Mouse (Mus musculus) CD4-positive, CD25-positive, alpha-beta regulatory T cell, adult 4 months (primary cell): Measurements from ENCODE around the gene Erich4. TPM values are rescaled to one million over a fixed set of nuclear protein-coding genes. Genes with fewer than 3 reads are reported as not detected.
"Not testable (repeated sequence)": the region's sequence is repeated elsewhere in the genome, so short reads cannot be mapped to it uniquely, and the experiment has no call there.

Experiments
- ATAC-seq: one replicate; pipeline ENCODE4 v1.8.0; 2017
- polyA plus RNA-seq, 2 experiments: library from polyadenylated mRNA; unstranded; fragments of 100-300 nt; shearing (Covaris generic); gene quantifications; one replicate each; pipeline ENCODE4 v1.2.1; 2017

The Erich4 gene
- polyA plus RNA-seq, 2 experiments from 2014 or later, result not detected

GRCm38 (mm10) chr7:25576793-25577437, 38.8 kb downstream of the Erich4 start:
- peak; percentile 92 for ATAC-seq

GRCm38 (mm10) chr7:25576308-25576707, 39.4 kb downstream of the Erich4 start:
- ATAC-seq, result peak; percentile 62

GRCm38 (mm10) chr7:25575870-25576269, 39.8 kb downstream of the Erich4 start:
- no peak for ATAC-seq

- ATAC-seq, result no peak
Measured at GRCm38 (mm10) chr7:25575105-25575504, 40.6 kb downstream of the Erich4 start.

- ATAC-seq, result not testable (repeated sequence)
Measured at GRCm38 (mm10) chr7:25573806-25574205, 41.9 kb downstream of the Erich4 start.

GRCm38 (mm10) chr7:25568721-25569120, 47.0 kb downstream of the Erich4 start:
- no peak for ATAC-seq

Other genes starting within 250 kb of the Erich4 start
- gene Cnfn, start 246.2 kb downstream of the Erich4 start, polyA plus RNA-seq, result not detected
- gene Lipe, start 217.2 kb downstream of the Erich4 start, polyA plus RNA-seq, result 10 to 100 TPM; 14.2 to 24.4 TPM
- gene Cxcl17, start 203.0 kb downstream of the Erich4 start, polyA plus RNA-seq, result not detected
- gene Ceacam1, start 138.3 kb downstream of the Erich4 start, polyA plus RNA-seq, result 1 to 10 TPM in 1 of 2 experiments, not detected in 1; 1.2 TPM
- not detected for gene Ceacam2, start 76.0 kb downstream of the Erich4 start, polyA plus RNA-seq
- gene Dmac2, start 3.5 kb upstream of the Erich4 start, polyA plus RNA-seq, result 10 to 100 TPM; 44.2 to 66.2 TPM
- gene B3gnt8, start 10.8 kb upstream of the Erich4 start, polyA plus RNA-seq, result under 1 TPM; 0.27 to 0.81 TPM
- 10 to 100 TPM; 16.6 to 27.7 TPM for gene Bckdha, start 43.1 kb upstream of the Erich4 start, polyA plus RNA-seq
- 100 to 1,000 TPM in 1 of 2 experiments, 10 to 100 TPM in 1; 97.0 to 157 TPM for gene Exosc5, start 43.3 kb upstream of the Erich4 start, polyA plus RNA-seq
- 10 to 100 TPM; 15.2 to 31.5 TPM for gene Tmem91, start 59.3 kb upstream of the Erich4 start, polyA plus RNA-seq
- gene B9d2, start 64.9 kb upstream of the Erich4 start, polyA plus RNA-seq, result 10 to 100 TPM; 46.8 to 72.8 TPM
- gene Tgfb1, start 71.1 kb upstream of the Erich4 start, polyA plus RNA-seq, result 1 to 10 TPM; 6.9 to 9.7 TPM
- gene Ccdc97, start 103.2 kb upstream of the Erich4 start, polyA plus RNA-seq, result 10 to 100 TPM; 36.5 to 68.4 TPM
- 10 to 100 TPM; 40.5 to 57.0 TPM for gene Hnrnpul1, start 138.9 kb upstream of the Erich4 start, polyA plus RNA-seq
- gene Axl, start 172.8 kb upstream of the Erich4 start, polyA plus RNA-seq, result 10 to 100 TPM; 17.8 to 34.4 TPM
- gene Cyp2s1, start 201.0 kb upstream of the Erich4 start, polyA plus RNA-seq, result 1 to 10 TPM; 2.1 to 3.0 TPM